Mouse (Mus musculus) lung, postnatal 10 days (tissue): ENCODE measurements at regions not wholly inside any gene's neighbourhood (a gene's known extent, or its start where the extent isn't known, plus 50 kb on each side); places are given as distances from the start of the nearest gene placed in this dataset.
A peak's percentile ranks its signal among the peaks of the same experiment; 100 is the strongest.

Experiments
- DNase-seq: peaks from one replicate; pipeline ENCODE4 v3.0.0; 2021

- DNase-seq = peak; percentile 68
Measured at GRCm38 (mm10) chr5:111601711-111602521, 131.8 kb upstream of the Gm26897 start.

- DNase-seq = no peak
Measured at GRCm38 (mm10) chr5:111613687-111614086, 120.0 kb upstream of the Gm26897 start.

- DNase-seq = peak; percentile 74
Measured at GRCm38 (mm10) chr5:111619974-111620373, 113.8 kb upstream of the Gm26897 start.

GRCm38 (mm10) chr5:111620626-111621025, 113.1 kb upstream of the Gm26897 start:
- DNase-seq = no peak

GRCm38 (mm10) chr5:111622481-111622880, 111.2 kb upstream of the Gm26897 start:
- peak; percentile 64 for DNase-seq

GRCm38 (mm10) chr5:111626273-111626798, 107.4 kb upstream of the Gm26897 start:
- DNase-seq = no peak

GRCm38 (mm10) chr5:111630313-111630844, 103.3 kb upstream of the Gm26897 start:
- no peak for DNase-seq

GRCm38 (mm10) chr5:111631572-111632161, 102.1 kb upstream of the Gm26897 start:
- no peak for DNase-seq

- DNase-seq = no peak
Measured at GRCm38 (mm10) chr5:111635092-111635491, 98.6 kb upstream of the Gm26897 start.

GRCm38 (mm10) chr5:111636969-111637368, 96.8 kb upstream of the Gm26897 start:
- no peak for DNase-seq

- DNase-seq = no peak
Measured at GRCm38 (mm10) chr5:111638306-111638705, 95.4 kb upstream of the Gm26897 start.

- no peak for DNase-seq
Measured at GRCm38 (mm10) chr5:111639476-111640287, 94.0 kb upstream of the Gm26897 start.

GRCm38 (mm10) chr5:111640976-111641375, 92.7 kb upstream of the Gm26897 start:
- no peak for DNase-seq

- DNase-seq = no peak
Measured at GRCm38 (mm10) chr5:111641685-111642084, 92.0 kb upstream of the Gm26897 start.

GRCm38 (mm10) chr5:111644142-111644541, 89.6 kb upstream of the Gm26897 start:
- DNase-seq = no peak

- DNase-seq = no peak
Measured at GRCm38 (mm10) chr5:111644788-111645187, 88.9 kb upstream of the Gm26897 start.

- DNase-seq = no peak
Measured at GRCm38 (mm10) chr5:111647686-111648200, 86.0 kb upstream of the Gm26897 start.

GRCm38 (mm10) chr5:111648481-111648880, 85.2 kb upstream of the Gm26897 start:
- peak; percentile 85 for DNase-seq

GRCm38 (mm10) chr5:111649012-111649411, 84.7 kb upstream of the Gm26897 start:
- DNase-seq = peak; percentile 93

- DNase-seq = no peak
Measured at GRCm38 (mm10) chr5:111652472-111652871, 81.3 kb upstream of the Gm26897 start.

- DNase-seq = no peak
Measured at GRCm38 (mm10) chr5:111656436-111656835, 77.3 kb upstream of the Gm26897 start.

- peak; percentile 72 for DNase-seq
Measured at GRCm38 (mm10) chr5:111657759-111658429, 75.8 kb upstream of the Gm26897 start.
